Mouse (Mus musculus) hindbrain, embryonic 16.5 days (tissue): ENCODE data around the gene Arhgef2. TPM values are rescaled to one million over a fixed set of nuclear protein-coding genes. Genes with fewer than 3 reads are reported as not detected.

Source experiments
- ATAC-seq: fragments of 200-750 bp; cut with Nextera tagmentation; 2 replicates; pipeline ENCODE4 v1.8.0; 2017; ENCODE audit warnings: moderate TSS enrichment, moderate library complexity
- H3K27ac ChIP-seq: fragments of 300-500 bp; sonication (generic); 2 replicates; pipeline ENCODE4 v1.5.1; 2014; ENCODE audit warnings: low read depth, mild to moderate bottlenecking, control low read depth, low read length, moderate library complexity
- H3K27me3 ChIP-seq: fragments of 300-500 bp; sonication (generic); replicated peaks from 2 replicates; pipeline ENCODE4 v1.6.1; 2014; ENCODE audit warnings: low read length; ENCODE audit not compliant: control insufficient read depth, insufficient read depth
- H3K36me3 ChIP-seq: fragments of 300-500 bp; sonication (generic); 2 replicates; pipeline ENCODE4 v1.6.1; 2014; ENCODE audit warnings: mild to moderate bottlenecking, low read length, moderate library complexity, mixed read lengths; ENCODE audit not compliant: control insufficient read depth, insufficient read depth
- H3K4me1 ChIP-seq: fragments of 300-500 bp; sonication (generic); 2 replicates; pipeline ENCODE4 v1.6.1; 2014; ENCODE audit warnings: low read depth, low read length; ENCODE audit not compliant: control insufficient read depth, insufficient read depth
- H3K4me2 ChIP-seq: fragments of 300-500 bp; sonication (generic); 2 replicates; pipeline ENCODE4 v1.6.1; 2014; ENCODE audit warnings: mild to moderate bottlenecking, low read length, control low read depth, moderate library complexity
- H3K4me3 ChIP-seq: fragments of 300-500 bp; sonication (generic); 2 replicates; pipeline ENCODE4 v1.5.1; 2014; ENCODE audit warnings: mild to moderate bottlenecking, low read length, control low read depth, moderate library complexity
- H3K9ac ChIP-seq: fragments of 300-500 bp; sonication (generic); 2 replicates; pipeline ENCODE4 v1.6.1; 2014; ENCODE audit warnings: low read depth, mild to moderate bottlenecking, control low read depth, low read length, moderate library complexity
- H3K9me3 ChIP-seq: fragments of 300-500 bp; sonication (generic); 2 replicates; pipeline ENCODE4 v1.6.1; 2014; ENCODE audit warnings: mild to moderate bottlenecking, low read length, moderate library complexity; ENCODE audit not compliant: control insufficient read depth
- WGBS: fragments of 180-500 bp; shearing (Covaris S2); extraction: QIAGEN DNeasy Blood & Tissue Kit; methylation state at CpG from one replicate; pipeline ENCODE4 v1.1.7; 2014; 5-methylcytosine and 5-hydroxymethylcytosine counted together
- polyA plus RNA-seq: library from polyadenylated mRNA; unstranded; fragments of >200 nt; fragmentation: Nextera tagmentation; extraction: Ambion mirVana; gene quantifications from 2 replicates; pipeline ENCODE4 v1.2.1, GENCODE M21; 2015

Gene Arhgef2
- polyA plus RNA-seq, 1 experiment from 2014 or later = 79.0 TPM

DNA sequence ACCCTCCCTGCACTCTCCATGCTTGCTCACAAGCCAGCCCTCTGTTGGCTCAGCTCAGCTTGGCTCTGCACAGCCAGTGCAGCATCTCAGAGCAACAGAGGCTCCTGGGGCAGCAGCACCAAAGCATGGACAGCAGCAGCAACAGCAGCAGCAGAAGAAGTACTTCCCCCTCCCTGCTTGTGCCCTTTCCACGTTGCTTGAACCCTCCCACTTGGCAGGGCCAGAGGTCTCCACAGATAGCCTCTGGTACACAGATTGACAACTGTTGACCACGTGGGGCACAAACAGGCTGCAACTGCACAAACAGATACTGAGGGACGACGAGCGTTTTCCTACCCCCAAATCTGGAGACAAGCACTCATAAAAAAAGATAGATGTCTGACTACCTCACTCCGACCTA lies 54.0 kb downstream of the Arhgef2 start:
- ATAC-seq = no peak
- no peak overlapping the region for H3K4me3 ChIP-seq
- no peaks in the 10 kb centered on the region for H3K9me3 ChIP-seq
- no peaks in the 10 kb centered on the region for H3K27me3 ChIP-seq
- H3K4me1 ChIP-seq = no peaks in the 10 kb centered on the region
- 59% methylated on average over 6 of the region's 6 CpGs for WGBS
- H3K9ac ChIP-seq = no peak overlapping the region
- H3K36me3 ChIP-seq = no peaks in the 10 kb centered on the region
- H3K4me2 ChIP-seq = no peak overlapping the region
- H3K27ac ChIP-seq = no peak overlapping the region

DNA sequence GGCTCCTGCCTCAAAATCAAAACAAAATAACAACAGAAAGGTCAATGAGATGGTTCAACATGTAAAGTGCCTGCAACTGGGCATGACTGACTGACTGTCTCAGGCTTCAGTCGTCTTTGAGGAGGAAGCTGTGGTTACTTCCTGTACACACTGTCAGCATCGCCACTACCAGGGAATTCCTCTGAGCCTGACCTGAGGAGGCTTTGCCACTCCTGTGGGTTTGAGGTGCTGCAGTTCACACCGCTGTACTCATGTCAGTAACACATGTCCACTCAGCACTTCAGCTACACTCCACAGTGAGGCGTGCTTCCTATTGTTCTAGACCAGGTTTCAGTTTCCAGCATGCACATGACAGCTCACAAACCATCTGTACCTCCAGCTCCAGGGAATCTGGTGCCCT lies 58.3 kb downstream of the Arhgef2 start:
- Histone ChIP-seq H3K36me3 (no peaks in the 10 kb centered on the region), H3K27ac (no peak overlapping the region), H3K9ac (no peak overlapping the region), H3K27me3 (no peaks in the 10 kb centered on the region), H3K4me1 (no peaks in the 10 kb centered on the region), H3K9me3 (no peaks in the 10 kb centered on the region), H3K4me3 (no peak overlapping the region), H3K4me2 (no peak overlapping the region)
- no peak for ATAC-seq
- WGBS = 86% methylated on average over 4 of the region's 4 CpGs

- Histone ChIP-seq H3K4me3 (peak overlapping the region; percentile 36), H3K9me3 (no peaks in the 10 kb centered on the region), H3K27ac (no peak overlapping the region), H3K9ac (peak overlapping the region; percentile 57), H3K36me3 (no peaks in the 10 kb centered on the region), H3K4me2 (peak overlapping the region; percentile 78), H3K27me3 (no peaks in the 10 kb centered on the region), H3K4me1 (no peaks in the 10 kb centered on the region; the same call in 1 of the 2 replicates)
- 12% methylated on average over 11 of the region's 11 CpGs for WGBS
- peak; percentile 52; the same call in 1 of the 2 replicates for ATAC-seq
These were observed 71.6 kb downstream of the Arhgef2 start for GRCm38 (mm10) chr3:88677399-88677798.

- Histone ChIP-seq H3K4me3 (no peak overlapping the region), H3K4me2 (no peak overlapping the region), H3K9me3 (no peaks in the 10 kb centered on the region), H3K4me1 (peaks cover 21% of the 10 kb centered on the region), H3K27ac (no peak overlapping the region), H3K9ac (no peak overlapping the region), H3K27me3 (no peaks in the 10 kb centered on the region), H3K36me3 (no peaks in the 10 kb centered on the region)
- no peak for ATAC-seq
- 91% methylated on average over 2 of the region's 2 CpGs for WGBS
These were observed 78.0 kb downstream of the Arhgef2 start for GRCm38 (mm10) chr3:88683814-88684213.

GRCm38 (mm10) chr3:88684236-88684979 lies 78.6 kb downstream of the Arhgef2 start:
- H3K9me3 ChIP-seq = no peaks in the 10 kb centered on the region
- H3K4me1 ChIP-seq = peaks cover 21% of the 10 kb centered on the region
- peak overlapping the region; percentile 72 for H3K4me2 ChIP-seq
- H3K4me3 ChIP-seq = peak overlapping the region; percentile 54
- 63% methylated on average over 7 of the region's 8 CpGs for WGBS
- H3K27me3 ChIP-seq = no peaks in the 10 kb centered on the region
- peaks cover 3% of the 10 kb centered on the region; the same call in 1 of the 2 replicates for H3K36me3 ChIP-seq
- H3K9ac ChIP-seq = no peak overlapping the region
- ATAC-seq = no peak
- peak overlapping the region; percentile 97 for H3K27ac ChIP-seq

DNA sequence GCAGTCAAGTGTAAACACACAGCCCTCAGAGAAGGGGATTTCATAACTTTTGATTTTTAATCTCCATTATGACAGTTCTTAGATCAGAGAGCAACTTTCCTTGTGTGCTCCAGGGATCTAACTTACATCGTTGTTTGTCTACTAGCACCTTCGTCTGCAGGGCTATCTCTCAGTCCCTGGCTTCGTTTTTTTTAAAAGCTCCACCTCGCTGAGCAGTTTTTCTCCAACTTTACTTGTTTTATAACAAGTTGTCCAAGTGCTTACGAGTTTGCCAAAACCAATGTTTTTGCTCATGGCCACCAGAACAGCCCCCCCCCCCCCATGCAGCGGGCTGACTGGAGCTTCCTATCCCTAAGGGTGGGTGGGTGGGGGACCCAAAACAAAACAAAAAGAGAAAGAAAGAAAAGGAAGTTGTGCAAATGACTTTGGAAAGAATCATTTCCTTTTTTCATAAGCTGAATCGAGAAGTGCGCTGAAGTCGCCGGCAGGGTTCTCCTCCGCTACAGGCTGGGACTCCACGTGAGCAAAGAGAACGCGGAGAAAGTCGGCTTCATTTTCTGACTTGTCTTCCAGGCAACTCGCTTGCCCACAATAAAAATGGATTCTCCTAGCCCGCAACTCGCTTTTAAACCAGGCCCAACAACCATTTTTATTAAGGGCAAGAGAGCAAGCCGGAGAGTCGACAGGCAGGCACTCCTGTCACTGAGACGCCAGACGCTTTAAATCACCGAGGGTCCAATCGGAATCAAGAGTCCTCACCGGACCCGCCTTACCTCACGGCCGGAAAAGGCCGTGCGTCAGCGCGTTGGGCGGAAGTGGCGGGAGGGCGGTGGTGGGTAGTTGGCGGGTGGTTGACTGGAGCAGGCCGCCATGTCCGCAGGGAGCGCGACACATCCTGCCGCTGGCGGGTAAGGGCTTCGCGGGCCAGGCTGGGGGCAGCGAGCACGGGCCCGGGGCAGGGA lies 79.5 kb downstream of the Arhgef2 start, which contains the start of gene Khdc4:
Gene Khdc4 (plus strand): TSS at position 824 of the 962 bp plus-strand sequence.
- ATAC-seq = peak; percentile 99

DNA sequence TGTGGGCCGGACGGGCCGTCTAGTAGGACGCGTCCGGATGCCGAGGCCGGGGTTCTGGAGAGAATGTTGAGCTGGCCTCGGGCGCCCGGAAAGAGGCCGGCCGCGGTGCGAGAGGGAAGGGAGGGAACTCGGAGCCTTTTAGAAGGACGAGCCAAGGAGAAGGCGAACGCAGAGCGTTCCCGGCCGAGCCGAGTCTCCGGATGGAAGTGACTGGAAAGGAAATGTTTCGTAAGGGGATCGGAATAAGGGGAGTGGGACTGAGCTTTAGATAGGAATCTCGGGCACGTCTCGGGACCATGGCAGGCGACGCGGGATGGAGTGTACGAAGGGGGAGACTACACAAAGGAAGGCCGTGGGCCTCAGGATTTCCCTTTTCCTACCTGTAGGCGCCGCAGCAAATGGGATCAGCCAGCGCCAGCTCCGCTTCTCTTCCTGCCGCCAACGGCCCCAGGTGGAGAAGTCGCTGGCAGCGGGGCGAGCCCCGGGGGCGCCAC lies 80.2 kb downstream of the Arhgef2 start:
- no peaks in the 10 kb centered on the region for H3K27me3 ChIP-seq
- H3K4me1 ChIP-seq = peaks cover 21% of the 10 kb centered on the region
- H3K9me3 ChIP-seq = no peaks in the 10 kb centered on the region
- peaks cover 19% of the 10 kb centered on the region for H3K36me3 ChIP-seq
- under 1% methylated on average over 43 of the region's 45 CpGs for WGBS
- peak; percentile 69 for ATAC-seq
- peak overlapping the region; percentile 97 for H3K27ac ChIP-seq
- H3K9ac ChIP-seq = peak overlapping the region; percentile 91
- peak overlapping the region; percentile 54 for H3K4me3 ChIP-seq
- H3K4me2 ChIP-seq = peak overlapping the region; percentile 89

More for the DNA sequence above, 79.5 kb downstream of the Arhgef2 start, which contains the start of gene Khdc4:
- peak within 1 kb of the TSS; percentile 97 for H3K27ac ChIP-seq
- peak within 1 kb of the TSS; percentile 89 for H3K4me2 ChIP-seq
- H3K4me3 ChIP-seq = peak within 1 kb of the TSS; percentile 54
- H3K27me3 ChIP-seq = no peaks in the 10 kb centered on the region
- peak within 1 kb of the TSS; percentile 91 for H3K9ac ChIP-seq
- H3K4me1 ChIP-seq = peaks cover 21% of the 10 kb centered on the region
- H3K9me3 ChIP-seq = no peaks in the 10 kb centered on the region
- H3K36me3 ChIP-seq = peaks cover 12% of the 10 kb centered on the region
- under 1% methylated on average over 47 of the region's 47 CpGs for WGBS

GRCm38 (mm10) chr3:88686734-88687611 lies 81.2 kb downstream of the Arhgef2 start:
- Histone ChIP-seq H3K4me1 (peaks cover 21% of the 10 kb centered on the region), H3K27me3 (no peaks in the 10 kb centered on the region), H3K9me3 (no peaks in the 10 kb centered on the region), H3K36me3 (peaks cover 22% of the 10 kb centered on the region), H3K4me3 (peak overlapping the region; percentile 54), H3K9ac (peak overlapping the region; percentile 91), H3K27ac (peak overlapping the region; percentile 97; the same call in 1 of the 2 replicates), H3K4me2 (peak overlapping the region; percentile 89)
- ATAC-seq = no peak
- WGBS = 51% methylated on average over 13 of the region's 13 CpGs
